Mouse (Mus musculus) C2C12 (cell line): ENCODE measurements around the gene Phgr1. TPM values are rescaled to one million over a fixed set of nuclear protein-coding genes. Genes with fewer than 3 reads are reported as not detected.
A peak's percentile ranks its signal among the peaks of the same experiment; 100 is the strongest.

Experiments used
- H3K27me3 ChIP-seq: one replicate; pipeline ENCODE4 v1.6.1; 2011; ENCODE audit not compliant: control insufficient read depth, insufficient read depth, insufficient read length
- H3K36me3 ChIP-seq: one replicate; pipeline ENCODE4 v1.6.1; 2011; ENCODE audit not compliant: control insufficient read depth, insufficient read depth
- H3K4me3 ChIP-seq: one replicate; pipeline ENCODE4 v1.5.1; 2011; ENCODE audit warnings: mild to moderate bottlenecking, control low read depth; ENCODE audit not compliant: poor library complexity, insufficient read depth, severe bottlenecking
- H3K79me2 ChIP-seq: one replicate; pipeline ENCODE4 v1.6.1; 2011; ENCODE audit not compliant: control insufficient read depth, insufficient read depth
- H3K79me3 ChIP-seq: one replicate; pipeline ENCODE4 v1.6.1; 2011; ENCODE audit warnings: low read depth, control low read depth
- H3ac ChIP-seq: one replicate; pipeline ENCODE3; 2011; ENCODE audit warnings: low read depth; ENCODE audit not compliant: control insufficient read depth, insufficient read length
- CEBPB ChIP-seq: IDR thresholded peaks from one replicate; pipeline ENCODE4 v1.6.1; 2011; ENCODE audit warnings: low read depth, mild to moderate bottlenecking, control low read depth, moderate library complexity
- CTCF ChIP-seq: IDR thresholded peaks from one replicate; pipeline ENCODE4 v1.5.1; 2011; ENCODE audit not compliant: control insufficient read depth, insufficient read depth, insufficient read length
- FOSL1 ChIP-seq: IDR thresholded peaks from one replicate; pipeline ENCODE4 v1.8.0; 2011; ENCODE audit warnings: mild to moderate bottlenecking, low read length; ENCODE audit not compliant: poor library complexity, insufficient read depth, severe bottlenecking
- MAX ChIP-seq: IDR thresholded peaks from one replicate; pipeline ENCODE4 v1.6.1; 2011; ENCODE audit warnings: mild to moderate bottlenecking, control low read depth
- MYOD1 ChIP-seq: IDR thresholded peaks from one replicate; pipeline ENCODE4 v1.6.1; 2011; ENCODE audit warnings: low read depth; ENCODE audit not compliant: control insufficient read depth, insufficient read length
- MYOG ChIP-seq: IDR thresholded peaks from one replicate; pipeline ENCODE4 v1.6.1; 2011; ENCODE audit not compliant: control insufficient read depth, insufficient read length; ENCODE audit errors: extremely low read depth
- USF1 ChIP-seq: IDR thresholded peaks from one replicate; pipeline ENCODE4 v1.6.1; 2011; ENCODE audit warnings: low read depth, mild to moderate bottlenecking, control low read depth, moderate library complexity
- polyA plus RNA-seq: library from polyadenylated mRNA; unstranded; fragments of >200 nt; fragmentation: generic; extraction: Trizol; gene quantifications from one replicate; pipeline ENCODE4 v1.2.1, GENCODE M21; 2012; ENCODE audit warnings: missing spikeins

Gene Phgr1
- polyA plus RNA-seq, 1 experiment = not detected

- Histone ChIP-seq H3K27me3 (no peaks in the 10 kb centered on the region), H3K4me3 (peak within 1 kb of the TSS; percentile 46), H3K36me3 (peaks cover 34% of the 10 kb centered on the region), H3K79me2 (peaks cover 43% of the 10 kb centered on the region), H3ac (peak within 1 kb of the TSS; percentile 88), H3K79me3 (peaks cover 10% of the 10 kb centered on the region)
- TF ChIP-seq FOSL1 (no peak), CTCF (no peak), CEBPB (peak; percentile 39), MYOD1 (no peak), MAX (peak; percentile 51)
Observed at GRCm38 (mm10) chr2:118761906-118762783, 10.4 kb upstream of the Phgr1 start, which contains the start of gene Ccdc9b. Gene Ccdc9b (minus strand): TSS chr2:118762661.

- H3ac ChIP-seq = peak overlapping the region; percentile 88
- H3K79me2 ChIP-seq = peaks cover 43% of the 10 kb centered on the region
- peak overlapping the region; percentile 46 for H3K4me3 ChIP-seq
- no peaks in the 10 kb centered on the region for H3K27me3 ChIP-seq
- no peak for TF ChIP-seq MYOG
- peak; percentile 12 for TF ChIP-seq MAX
- peaks cover 28% of the 10 kb centered on the region for H3K36me3 ChIP-seq
- H3K79me3 ChIP-seq = peaks cover 10% of the 10 kb centered on the region
Observed at GRCm38 (mm10) chr2:118762784-118763148, 9.8 kb upstream of the Phgr1 start.

- Histone ChIP-seq H3ac (peak overlapping the region; percentile 21), H3K79me2 (peaks cover 41% of the 10 kb centered on the region), H3K79me3 (peaks cover 10% of the 10 kb centered on the region), H3K36me3 (peaks cover 21% of the 10 kb centered on the region), H3K27me3 (no peaks in the 10 kb centered on the region), H3K4me3 (no peak overlapping the region)
- TF ChIP-seq FOSL1 (peak; percentile 53), MYOD1 (no peak)
Observed at GRCm38 (mm10) chr2:118763469-118763868, 9.1 kb upstream of the Phgr1 start.

- Histone ChIP-seq H3K27me3 (no peaks in the 10 kb centered on the region), H3ac (no peak overlapping the region), H3K79me3 (peaks cover 10% of the 10 kb centered on the region), H3K4me3 (no peak overlapping the region), H3K36me3 (peaks cover 14% of the 10 kb centered on the region), H3K79me2 (peaks cover 33% of the 10 kb centered on the region)
- TF ChIP-seq MAX (no peak), USF1 (no peak), MYOD1 (no peak), FOSL1 (no peak), MYOG (no peak), CTCF (peak; percentile 11)
Observed at GRCm38 (mm10) chr2:118764094-118764831, 8.3 kb upstream of the Phgr1 start.

GRCm38 (mm10) chr2:118764875-118765274 is 7.7 kb upstream of the Phgr1 start:
- Histone ChIP-seq H3ac (no peak overlapping the region), H3K79me3 (peaks cover 8% of the 10 kb centered on the region), H3K36me3 (peaks cover 8% of the 10 kb centered on the region), H3K79me2 (peaks cover 27% of the 10 kb centered on the region), H3K27me3 (no peaks in the 10 kb centered on the region), H3K4me3 (no peak overlapping the region)
- TF ChIP-seq CEBPB = no peak
- no peak for TF ChIP-seq USF1
- no peak for TF ChIP-seq MYOG
- no peak for TF ChIP-seq CTCF
- no peak for TF ChIP-seq MYOD1
- no peak for TF ChIP-seq MAX
- TF ChIP-seq FOSL1 = no peak
